Mouse (Mus musculus): Measurements from ENCODE around the gene Phactr1.

DNA sequence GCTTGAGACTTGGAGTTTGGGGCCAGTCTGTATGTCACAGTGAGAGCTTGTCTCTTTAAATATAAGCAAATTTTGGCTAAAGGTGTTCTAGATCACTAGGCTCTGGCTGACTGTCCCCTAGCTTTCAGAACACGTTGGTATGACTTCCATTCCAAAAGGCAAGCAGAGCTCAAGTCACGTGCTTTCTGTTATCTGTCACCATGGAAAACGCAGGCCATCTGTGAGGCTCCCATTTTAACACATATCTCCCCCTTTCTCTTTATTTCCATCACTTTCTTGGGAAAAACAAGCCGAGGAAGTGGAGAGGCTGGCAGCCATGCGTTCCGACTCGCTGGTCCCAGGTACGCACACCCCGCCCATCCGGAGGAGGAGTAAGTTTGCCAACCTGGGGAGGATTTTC lies 275.9 kb downstream of the Phactr1 start:
- TF ChIP-seq EP300 (IDR thresholded peaks at IDR 0.05; ENCODE audit: low read depth) (no peak), CTCF (IDR thresholded peaks at IDR 0.05; ENCODE audit: low read depth) (no peak)
